Mouse (Mus musculus) mouse embryonic stem cell (cell line): Measurements from ENCODE around the gene Sash1.

ENCODE experiments used
- in situ Hi-C, 2 experiments: fragments of 300-500 bp; cut with MboI; formaldehyde crosslinking; loops; 1 replicate in 1 of 2; 3 replicates in 1 of 2; pipeline ENCODE4 v1.14.3; 2019 to 2020; ENCODE audit warnings: low sequenced_read_pairs in 2 of 2, low pct_unique_long_range_greater_than_20kb in 1 of 2, mixed read lengths in 1 of 2; ENCODE audit not compliant: unreplicated experiment in 1 of 2

Gene Sash1

GRCm38 (mm10) chr10:8871935-8872334 is 13.9 kb downstream of the Sash1 start:
- in situ Hi-C loops, result no loop called here

- in situ Hi-C loops, result no loop called here
Measured at GRCm38 (mm10) chr10:8870368-8870767, 15.5 kb downstream of the Sash1 start.

- in situ Hi-C loops, result no loop called here
Measured at GRCm38 (mm10) chr10:8866062-8866642, 19.7 kb downstream of the Sash1 start.

GRCm38 (mm10) chr10:8860655-8861054 is 25.2 kb downstream of the Sash1 start:
- in situ Hi-C loops, result no loop called here

GRCm38 (mm10) chr10:8858718-8859117 is 27.2 kb downstream of the Sash1 start:
- in situ Hi-C loops, result no loop called here

GRCm38 (mm10) chr10:8856942-8857341 is 28.9 kb downstream of the Sash1 start:
- in situ Hi-C loops, result no loop called here

GRCm38 (mm10) chr10:8853326-8853725 is 32.5 kb downstream of the Sash1 start:
- in situ Hi-C loops, result no loop called here

- in situ Hi-C loops, result no loop called here
Measured at GRCm38 (mm10) chr10:8851625-8852024, 34.2 kb downstream of the Sash1 start.

GRCm38 (mm10) chr10:8847974-8848373 is 37.9 kb downstream of the Sash1 start:
- in situ Hi-C loops, result no loop called here

GRCm38 (mm10) chr10:8846258-8846657 is 39.6 kb downstream of the Sash1 start:
- in situ Hi-C loops, result no loop called here

- in situ Hi-C loops, result no loop called here
Measured at GRCm38 (mm10) chr10:8845230-8845770, 40.6 kb downstream of the Sash1 start.

GRCm38 (mm10) chr10:8839956-8840355 is 45.9 kb downstream of the Sash1 start:
- in situ Hi-C loops, result no loop called here

- in situ Hi-C loops, result no loop called here
Measured at GRCm38 (mm10) chr10:8833816-8834464, 51.9 kb downstream of the Sash1 start.

- in situ Hi-C loops, result no loop called here
Measured at GRCm38 (mm10) chr10:8826303-8826702, 59.6 kb downstream of the Sash1 start.

- in situ Hi-C loops, result no loop called here
Measured at GRCm38 (mm10) chr10:8825874-8826273, 60.0 kb downstream of the Sash1 start.

- in situ Hi-C loops, result no loop called here
Measured at GRCm38 (mm10) chr10:8818066-8818465, 67.8 kb downstream of the Sash1 start.

GRCm38 (mm10) chr10:8813984-8814578 is 71.8 kb downstream of the Sash1 start:
- in situ Hi-C loops, result no loop called here

GRCm38 (mm10) chr10:8813259-8813658 is 72.6 kb downstream of the Sash1 start:
- in situ Hi-C loops, result no loop called here

GRCm38 (mm10) chr10:8812807-8813206 is 73.1 kb downstream of the Sash1 start:
- in situ Hi-C loops, result no loop called here
